Mouse (Mus musculus) forebrain, embryonic 16.5 days (tissue): ENCODE results near the gene Nhp2. TPM values are rescaled to one million over a fixed set of nuclear protein-coding genes. Genes with fewer than 3 reads are reported as not detected.

Experiments
- ATAC-seq: fragments of 200-750 bp; cut with Nextera tagmentation; 2 replicates; pipeline ENCODE4 v1.8.0; 2017; ENCODE audit warnings: mild to moderate bottlenecking, moderate library complexity
- H3K27ac ChIP-seq: fragments of 300-500 bp; sonication (generic); 2 replicates; pipeline ENCODE4 v1.5.1; 2014; ENCODE audit warnings: low read length, control low read depth
- H3K27me3 ChIP-seq: fragments of 300-500 bp; sonication (generic); replicated peaks from 2 replicates; pipeline ENCODE4 v1.6.1; 2014; ENCODE audit warnings: low read length; ENCODE audit not compliant: control insufficient read depth, insufficient read depth
- H3K36me3 ChIP-seq: fragments of 300-500 bp; sonication (generic); 2 replicates; pipeline ENCODE4 v1.6.1; 2014; ENCODE audit not compliant: control insufficient read depth, insufficient read depth
- H3K4me1 ChIP-seq: fragments of 300-500 bp; sonication (generic); replicated peaks from 2 replicates; pipeline ENCODE4 v1.6.1; 2014; ENCODE audit warnings: low read length; ENCODE audit not compliant: control insufficient read depth, insufficient read depth
- H3K4me2 ChIP-seq: fragments of 300-500 bp; sonication (generic); 2 replicates; pipeline ENCODE4 v1.6.1; 2014; ENCODE audit warnings: mild to moderate bottlenecking, low read length, control low read depth
- H3K4me3 ChIP-seq: fragments of 300-500 bp; sonication (generic); replicated peaks from 2 replicates; pipeline ENCODE4 v1.5.1; 2014; ENCODE audit warnings: mild to moderate bottlenecking, low read length, control low read depth
- H3K9ac ChIP-seq: fragments of 300-500 bp; sonication (generic); replicated peaks from 2 replicates; pipeline ENCODE4 v1.6.1; 2014; ENCODE audit warnings: low read depth, low read length, control low read depth
- H3K9me3 ChIP-seq: fragments of 300-500 bp; sonication (generic); 2 replicates; pipeline ENCODE4 v1.6.1; 2016; ENCODE audit warnings: low read length; ENCODE audit not compliant: control insufficient read depth
- WGBS: fragments of 180-500 bp; shearing (Covaris S2); extraction: QIAGEN DNeasy Blood & Tissue Kit; methylation state at CpG from one replicate; pipeline ENCODE4 v1.1.7; 2014; 5-methylcytosine and 5-hydroxymethylcytosine counted together
- polyA plus RNA-seq: library from polyadenylated mRNA; unstranded; fragments of >200 nt; fragmentation: Nextera tagmentation; extraction: Ambion mirVana; gene quantifications from 2 replicates; pipeline ENCODE4 v1.2.1, GENCODE M21; 2015

Nhp2 gene
- polyA plus RNA-seq, 1 experiment from 2014 or later: 97.9 TPM

GRCm38 (mm10) chr11:51587059-51587458 is 32.5 kb upstream of the Nhp2 start:
- no peak overlapping the region for H3K4me2 ChIP-seq
- no peak overlapping the region for H3K4me3 ChIP-seq
- peaks cover 20% of the 10 kb centered on the region for H3K36me3 ChIP-seq
- H3K27ac ChIP-seq: no peak overlapping the region
- no peaks in the 10 kb centered on the region for H3K9me3 ChIP-seq
- no peak for ATAC-seq
- H3K4me1 ChIP-seq: peaks cover 14% of the 10 kb centered on the region
- WGBS: 84% methylated on average over 1 of the region's 1 CpGs
- no peaks in the 10 kb centered on the region for H3K27me3 ChIP-seq
- H3K9ac ChIP-seq: no peak overlapping the region

GRCm38 (mm10) chr11:51588833-51589232 is 30.7 kb upstream of the Nhp2 start:
- Histone ChIP-seq H3K9ac (no peak overlapping the region), H3K27ac (no peak overlapping the region), H3K4me3 (no peak overlapping the region), H3K36me3 (peaks cover 30% of the 10 kb centered on the region), H3K4me2 (no peak overlapping the region), H3K4me1 (peaks cover 14% of the 10 kb centered on the region), H3K27me3 (no peaks in the 10 kb centered on the region), H3K9me3 (no peaks in the 10 kb centered on the region)
- no peak for ATAC-seq
- 96% methylated on average over 3 of the region's 3 CpGs for WGBS

DNA sequence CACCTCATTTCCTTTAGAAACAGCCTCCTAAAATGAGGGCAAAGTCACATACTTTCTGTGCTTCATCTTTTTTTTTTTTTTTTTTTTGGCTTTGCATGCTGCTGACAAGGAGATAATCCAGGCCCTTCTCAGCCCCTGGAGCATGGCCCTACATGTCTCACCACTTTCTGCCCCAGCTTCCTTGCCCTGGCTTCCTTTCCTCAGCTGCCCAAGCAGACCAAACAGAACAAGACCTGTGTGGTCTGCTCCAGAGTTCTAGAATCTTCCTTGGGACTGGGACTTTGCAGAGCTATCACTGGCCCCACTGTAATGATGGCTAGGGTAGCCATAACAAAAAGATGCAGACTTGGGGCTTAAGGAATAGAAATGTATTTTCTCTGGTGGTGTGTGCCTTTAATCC is 29.5 kb upstream of the Nhp2 start:
- H3K9ac ChIP-seq: no peak overlapping the region
- no peaks in the 10 kb centered on the region for H3K9me3 ChIP-seq
- no peak overlapping the region for H3K27ac ChIP-seq
- H3K27me3 ChIP-seq: no peaks in the 10 kb centered on the region
- no peak overlapping the region for H3K4me3 ChIP-seq
- no peak for ATAC-seq
- peaks cover 9% of the 10 kb centered on the region for H3K4me1 ChIP-seq
- no peak overlapping the region for H3K4me2 ChIP-seq
- H3K36me3 ChIP-seq: peaks cover 39% of the 10 kb centered on the region

DNA sequence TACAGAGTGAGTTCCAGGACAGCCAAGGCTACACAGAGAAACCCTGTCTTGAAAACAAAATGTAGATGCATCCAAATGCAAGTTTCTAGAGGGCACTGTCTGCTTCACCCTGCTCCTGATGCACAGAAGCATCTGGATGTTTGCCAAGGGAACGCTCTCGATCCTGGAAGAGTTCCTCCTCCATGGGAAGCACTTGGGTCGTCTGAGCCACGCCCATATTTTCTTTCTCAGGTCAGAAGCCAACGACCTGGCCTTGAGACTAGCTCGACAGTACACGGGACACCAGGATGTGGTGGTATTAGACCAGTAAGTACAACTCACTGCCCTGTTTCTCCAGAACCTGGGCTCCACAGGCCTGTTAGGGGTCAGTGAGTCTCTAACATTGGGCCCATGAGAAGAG is 28.4 kb upstream of the Nhp2 start:
- Histone ChIP-seq H3K4me1 (no peaks in the 10 kb centered on the region), H3K4me3 (no peak overlapping the region), H3K27me3 (no peaks in the 10 kb centered on the region), H3K9ac (no peak overlapping the region), H3K4me2 (no peak overlapping the region), H3K36me3 (peaks cover 50% of the 10 kb centered on the region), H3K9me3 (no peaks in the 10 kb centered on the region), H3K27ac (no peak overlapping the region)
- ATAC-seq: no peak
- WGBS: 79% methylated on average over 7 of the region's 7 CpGs

DNA sequence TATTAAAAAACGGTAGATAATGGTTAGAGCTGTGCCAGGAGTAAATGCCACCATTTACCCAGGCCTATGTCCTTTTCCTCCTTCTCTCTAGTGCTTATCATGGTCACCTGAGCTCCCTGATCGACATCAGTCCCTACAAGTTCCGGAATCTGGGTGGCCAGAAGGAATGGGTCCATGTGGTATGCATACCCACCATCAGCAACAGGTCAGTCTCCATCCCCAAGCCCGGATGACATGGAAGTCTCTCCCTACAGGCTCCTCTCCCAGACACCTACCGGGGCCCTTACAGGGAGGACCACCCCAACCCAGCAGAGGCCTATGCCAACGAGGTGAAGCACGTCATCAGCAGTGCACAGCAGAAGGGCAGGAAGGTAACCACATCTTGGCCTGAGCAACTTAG is 27.6 kb upstream of the Nhp2 start:
- 87% methylated on average over 7 of the region's 7 CpGs for WGBS

GRCm38 (mm10) chr11:51593368-51593767 is 26.2 kb upstream of the Nhp2 start:
- WGBS: 95% methylated on average over 4 of the region's 4 CpGs
- H3K4me1 ChIP-seq: no peaks in the 10 kb centered on the region
- no peak overlapping the region for H3K9ac ChIP-seq
- peaks cover 55% of the 10 kb centered on the region for H3K36me3 ChIP-seq
- H3K4me3 ChIP-seq: no peak overlapping the region
- H3K27me3 ChIP-seq: no peaks in the 10 kb centered on the region
- no peak overlapping the region for H3K27ac ChIP-seq
- no peak for ATAC-seq
- H3K4me2 ChIP-seq: no peak overlapping the region
- H3K9me3 ChIP-seq: no peaks in the 10 kb centered on the region

More for the DNA sequence above, 27.6 kb upstream of the Nhp2 start:
- Histone ChIP-seq H3K9me3 (no peaks in the 10 kb centered on the region), H3K4me2 (no peak overlapping the region), H3K4me3 (no peak overlapping the region), H3K27ac (no peak overlapping the region), H3K9ac (no peak overlapping the region), H3K36me3 (peaks cover 56% of the 10 kb centered on the region), H3K27me3 (no peaks in the 10 kb centered on the region), H3K4me1 (no peaks in the 10 kb centered on the region)
- no peak for ATAC-seq

DNA sequence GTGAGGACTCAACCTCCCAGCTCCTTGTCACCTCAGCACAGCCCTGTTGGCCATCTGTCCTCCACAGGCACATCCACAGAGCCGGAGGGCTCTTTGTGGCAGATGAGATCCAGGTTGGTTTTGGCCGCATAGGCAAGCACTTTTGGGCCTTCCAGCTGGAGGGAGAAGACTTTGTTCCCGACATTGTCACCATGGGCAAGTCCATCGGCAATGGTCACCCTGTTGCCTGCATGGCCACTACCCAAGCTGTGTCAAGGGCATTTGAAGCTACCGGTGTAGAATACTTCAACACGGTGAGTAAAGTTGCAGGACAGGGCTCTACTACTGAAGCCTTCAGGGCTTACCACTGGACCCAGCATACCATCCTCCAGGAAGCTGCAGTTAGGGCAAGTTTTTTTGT is 25.7 kb upstream of the Nhp2 start:
- Histone ChIP-seq H3K36me3 (peaks cover 54% of the 10 kb centered on the region), H3K4me3 (no peak overlapping the region), H3K4me1 (no peaks in the 10 kb centered on the region), H3K4me2 (no peak overlapping the region), H3K27me3 (no peaks in the 10 kb centered on the region), H3K9ac (no peak overlapping the region), H3K9me3 (no peaks in the 10 kb centered on the region), H3K27ac (no peak overlapping the region)
- no peak for ATAC-seq
- WGBS: 96% methylated on average over 6 of the region's 6 CpGs

DNA sequence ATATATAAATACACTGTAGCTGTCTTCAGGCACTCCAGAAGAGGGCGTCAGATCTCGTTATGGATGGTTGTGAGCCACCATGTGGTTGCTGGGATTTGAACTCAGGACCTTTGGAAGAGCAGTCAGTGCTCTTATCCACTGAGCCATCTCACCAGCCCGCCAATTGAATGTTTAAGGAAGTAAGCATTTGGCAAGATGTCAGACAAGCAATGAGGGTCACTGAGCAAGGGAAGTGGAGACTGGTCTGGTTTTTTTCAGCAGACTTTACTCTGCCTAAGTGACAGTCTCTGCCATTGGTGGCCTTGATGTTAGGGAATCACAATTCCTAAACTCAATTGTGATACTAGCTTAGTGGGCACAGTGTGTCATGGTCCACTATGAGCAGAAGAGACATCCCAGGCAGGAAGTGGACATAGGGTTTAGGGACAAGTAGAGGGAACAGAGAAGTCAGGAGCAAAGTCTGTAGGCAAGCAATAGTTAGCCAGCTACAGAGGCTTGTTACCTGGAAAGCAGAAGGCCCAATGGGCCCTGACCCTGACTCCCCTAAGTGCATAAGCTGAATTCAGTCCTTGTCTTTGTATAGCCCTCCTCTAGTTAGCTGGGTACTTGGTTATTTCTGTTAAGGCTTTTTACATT is 24.7 kb upstream of the Nhp2 start:
- Histone ChIP-seq H3K27me3 (no peaks in the 10 kb centered on the region), H3K27ac (no peak overlapping the region), H3K9me3 (no peaks in the 10 kb centered on the region), H3K36me3 (peaks cover 59% of the 10 kb centered on the region), H3K4me1 (no peaks in the 10 kb centered on the region), H3K4me3 (no peak overlapping the region), H3K4me2 (no peak overlapping the region), H3K9ac (no peak overlapping the region)
- no peak for ATAC-seq
- 73% methylated on average over 3 of the region's 3 CpGs for WGBS

GRCm38 (mm10) chr11:51595459-51596083 is 24.0 kb upstream of the Nhp2 start:
- H3K36me3 ChIP-seq: peaks cover 66% of the 10 kb centered on the region
- ATAC-seq: no peak

More at GRCm38 (mm10) chr11:51595459-51596083, 24.0 kb upstream of the Nhp2 start:
- no peaks in the 10 kb centered on the region for H3K9me3 ChIP-seq
- no peak overlapping the region for H3K27ac ChIP-seq
- H3K27me3 ChIP-seq: no peaks in the 10 kb centered on the region
- no peaks in the 10 kb centered on the region; the same call in 1 of the 2 replicates for H3K4me1 ChIP-seq
- H3K4me3 ChIP-seq: no peak overlapping the region
- H3K4me2 ChIP-seq: no peak overlapping the region
- no peak overlapping the region for H3K9ac ChIP-seq
- WGBS: 95% methylated on average over 1 of the region's 1 CpGs
